ENCODE assay signal across 7 mouse cellular contexts in the genomic region with DNA sequence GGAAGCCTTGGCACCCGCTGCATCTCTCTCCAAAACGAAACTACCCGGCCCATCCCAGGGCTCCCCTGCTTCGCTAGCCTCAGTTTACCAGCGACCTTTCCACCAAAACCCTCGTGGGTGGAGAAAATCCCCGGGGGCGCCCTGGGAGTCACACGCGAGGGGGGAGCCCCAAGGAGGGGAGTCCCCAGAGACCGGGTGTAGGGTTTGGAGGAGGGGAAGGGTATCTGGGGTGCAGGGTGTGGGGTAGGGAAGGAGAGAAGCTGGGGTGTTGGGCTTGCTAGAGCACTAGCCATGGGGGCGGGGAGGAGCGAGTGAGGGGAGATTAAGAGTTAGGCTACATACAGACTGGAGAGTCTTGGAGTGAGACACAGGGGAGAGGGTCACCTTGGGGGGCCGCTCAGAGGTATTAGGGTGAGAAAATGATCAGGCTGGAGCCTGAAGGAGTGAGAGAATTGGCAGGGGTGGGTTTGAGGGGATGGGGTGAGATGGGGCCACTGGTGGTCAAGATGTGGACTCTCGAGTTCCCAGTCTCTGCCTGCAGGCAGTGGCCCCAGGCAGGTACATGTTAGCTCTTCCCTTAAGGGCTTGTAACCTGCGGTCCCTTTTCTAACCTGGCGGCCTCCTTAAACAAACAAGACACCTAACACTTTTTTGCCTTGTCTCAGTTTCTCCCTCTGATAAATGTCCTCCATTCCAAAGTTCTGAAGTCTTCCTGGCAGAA. TPM values are rescaled to one million over a fixed set of nuclear protein-coding genes. Genes with fewer than 3 reads are reported as not detected.
DNase-seq lines count a peak whose midpoint lies in the region; ATAC-seq lines count a peak whose summit lies in the region.

No protein-coding gene starts in this region.

- peak overlapping the region; percentile 49 for H3K9ac ChIP-seq in forebrain, embryonic 14.5 days (ENCODE audit: low read length)
- H3K9ac ChIP-seq in liver, embryonic 11.5 days (ENCODE audit: low read depth, low read length): 0 out of 2 replicates have a peak overlapping the region, but pooled peaks have one; percentile 48
- H3K9ac ChIP-seq in stomach, embryonic 14.5 days (replicated peaks; ENCODE audit: low read depth, low read length): no peak overlapping the region; the same call in 1 of the 2 replicates

- peak overlapping the region; percentile 10; the same call in 1 of the 2 replicates for H3K4me3 ChIP-seq in forebrain, embryonic 14.5 days (ENCODE audit: low read depth, low read length)
- H3K4me3 ChIP-seq in liver, embryonic 11.5 days (ENCODE audit: low read depth, low read length): peak overlapping the region; percentile 46
- H3K4me3 ChIP-seq in stomach, embryonic 14.5 days (ENCODE audit: low read depth, low read length): peak overlapping the region; percentile 29

- peaks cover 56% of the 10 kb centered on the region for H3K4me1 ChIP-seq in forebrain, embryonic 14.5 days (ENCODE audit: control insufficient read depth, insufficient read depth, low read length)
- H3K4me1 ChIP-seq in liver, embryonic 11.5 days (replicated peaks; ENCODE audit: control insufficient read depth, insufficient read depth, low read length): peaks cover 69% of the 10 kb centered on the region
- H3K4me1 ChIP-seq in stomach, embryonic 14.5 days (ENCODE audit: control insufficient read depth, insufficient read depth, low read length): peaks cover 66% of the 10 kb centered on the region

- 3% methylated on average over 17 of the region's 17 CpGs for WGBS in forebrain, embryonic 14.5 days
- WGBS in liver, embryonic 11.5 days: 1% methylated on average over 17 of the region's 17 CpGs
- 1% methylated on average over 17 of the region's 17 CpGs for WGBS in stomach, embryonic 14.5 days

- no peaks in the 10 kb centered on the region for H3K36me3 ChIP-seq in forebrain, embryonic 14.5 days (ENCODE audit: control insufficient read depth, insufficient read depth, low read length)
- no peaks in the 10 kb centered on the region for H3K36me3 ChIP-seq in liver, embryonic 11.5 days (ENCODE audit: control insufficient read depth, insufficient read depth, low read length)
- H3K36me3 ChIP-seq in stomach, embryonic 14.5 days (ENCODE audit: control insufficient read depth, insufficient read depth, low read length): no peaks in the 10 kb centered on the region

- peak overlapping the region; percentile 84 for H3K4me2 ChIP-seq in forebrain, embryonic 14.5 days (ENCODE audit: low read length)
- H3K4me2 ChIP-seq in liver, embryonic 11.5 days: peak overlapping the region; percentile 99
- H3K4me2 ChIP-seq in stomach, embryonic 14.5 days (replicated peaks; ENCODE audit: low read depth, low read length): peak overlapping the region; percentile 94

- DNase-seq in testis, postnatal 10 days (ENCODE audit: low spot score): peak; percentile 65
- no peak for DNase-seq in testis, postnatal 14 days (ENCODE audit: low spot score)
- DNase-seq in forebrain, embryonic 14.5 days (ENCODE audit: low spot score): no peak
- DNase-seq in liver, embryonic 11.5 days (ENCODE audit: low spot score): no peak
- DNase-seq in layer of hippocampus, postnatal 36 days: no peak
- DNase-seq in layer of hippocampus, adult 18-20 months (ENCODE audit: low spot score in 2 of 2): no peak

- H3K9me3 ChIP-seq in forebrain, embryonic 14.5 days (replicated peaks; ENCODE audit: control insufficient read depth, low read length): no peaks in the 10 kb centered on the region
- no peaks in the 10 kb centered on the region for H3K9me3 ChIP-seq in liver, embryonic 11.5 days (ENCODE audit: control insufficient read depth, low read length)
- H3K9me3 ChIP-seq in stomach, embryonic 14.5 days (ENCODE audit: control insufficient read depth, low read depth, low read length): no peaks in the 10 kb centered on the region

- no peak for ATAC-seq in forebrain, embryonic 14.5 days
- no peak for ATAC-seq in liver, embryonic 11.5 days (replicated peaks; ENCODE audit: low FRiP score)
- no peak for ATAC-seq in stomach, embryonic 14.5 days (ENCODE audit: insufficient number of reproducible peaks, insufficient read depth, low FRiP score, low read depth)

- peaks cover 49% of the 10 kb centered on the region for H3K27me3 ChIP-seq in forebrain, embryonic 14.5 days (replicated peaks; ENCODE audit: control insufficient read depth, insufficient read depth, low read length)
- H3K27me3 ChIP-seq in liver, embryonic 11.5 days (replicated peaks; ENCODE audit: control insufficient read depth, insufficient read depth, low read length): peaks cover 77% of the 10 kb centered on the region
- H3K27me3 ChIP-seq in stomach, embryonic 14.5 days (ENCODE audit: control insufficient read depth, insufficient read depth, low read length): peaks cover 8% of the 10 kb centered on the region; the same call in 1 of the 2 replicates

- H3K27ac ChIP-seq in forebrain, embryonic 14.5 days (ENCODE audit: low read depth, low read length): no peak overlapping the region
- no peak overlapping the region for H3K27ac ChIP-seq in liver, embryonic 11.5 days (ENCODE audit: low read depth, low read length)
- H3K27ac ChIP-seq in stomach, embryonic 14.5 days (ENCODE audit: low read length): 0 out of 2 replicates have a peak overlapping the region, but pooled peaks have one; percentile 16

RNA-seq across cellular contexts. Expression of a gene that starts 3.0 kb away (rescaled TPM):
- 5.2 and 6.2 TPM in 2 replicates for polyA plus RNA-seq in forebrain, embryonic 14.5 days (2014; fragmentation: Nextera tagmentation; extraction: Ambion mirVana)
- polyA plus RNA-seq in liver, embryonic 11.5 days (2014; fragmentation: Nextera tagmentation; extraction: Ambion mirVana): 4.0 and 5.0 TPM in 2 replicates
- polyA plus RNA-seq in stomach, embryonic 14.5 days (2014; fragmentation: Nextera tagmentation; extraction: Ambion mirVana): 16.1 and 20.7 TPM in 2 replicates
- total RNA-seq in layer of hippocampus, postnatal 36 days (2021): 10 to 100 TPM; 17.7 to 19.1 TPM
- 10 to 100 TPM; 24.9 to 28.1 TPM for total RNA-seq in layer of hippocampus, adult 18-20 months (2021)

RNA-seq across cellular contexts. Expression of a gene that starts 14.8 kb away (rescaled TPM):
- 12.1 and 14.4 TPM in 2 replicates for polyA plus RNA-seq in forebrain, embryonic 14.5 days (2014; fragmentation: Nextera tagmentation; extraction: Ambion mirVana)
- polyA plus RNA-seq in liver, embryonic 11.5 days (2014; fragmentation: Nextera tagmentation; extraction: Ambion mirVana): 16.2 and 18.2 TPM in 2 replicates
- polyA plus RNA-seq in stomach, embryonic 14.5 days (2014; fragmentation: Nextera tagmentation; extraction: Ambion mirVana): 12.1 and 14.6 TPM in 2 replicates
- 10 to 100 TPM; 19.6 to 19.7 TPM for total RNA-seq in layer of hippocampus, postnatal 36 days (2021)
- 10 to 100 TPM; 19.5 to 22.3 TPM for total RNA-seq in layer of hippocampus, adult 18-20 months (2021)

RNA-seq across cellular contexts. Expression of a gene that starts 32.1 kb away (rescaled TPM):
- 355 and 398 TPM in 2 replicates for polyA plus RNA-seq in forebrain, embryonic 14.5 days (2014; fragmentation: Nextera tagmentation; extraction: Ambion mirVana)
- 396 and 445 TPM in 2 replicates for polyA plus RNA-seq in liver, embryonic 11.5 days (2014; fragmentation: Nextera tagmentation; extraction: Ambion mirVana)
- 340 and 345 TPM in 2 replicates for polyA plus RNA-seq in stomach, embryonic 14.5 days (2014; fragmentation: Nextera tagmentation; extraction: Ambion mirVana)
- 100 to 1,000 TPM; 142 to 144 TPM for total RNA-seq in layer of hippocampus, postnatal 36 days (2021)
- total RNA-seq in layer of hippocampus, adult 18-20 months (2021): 100 to 1,000 TPM; 136 to 144 TPM
